ENCODE assay signal across 12 mouse cellular contexts in the genomic region with DNA sequence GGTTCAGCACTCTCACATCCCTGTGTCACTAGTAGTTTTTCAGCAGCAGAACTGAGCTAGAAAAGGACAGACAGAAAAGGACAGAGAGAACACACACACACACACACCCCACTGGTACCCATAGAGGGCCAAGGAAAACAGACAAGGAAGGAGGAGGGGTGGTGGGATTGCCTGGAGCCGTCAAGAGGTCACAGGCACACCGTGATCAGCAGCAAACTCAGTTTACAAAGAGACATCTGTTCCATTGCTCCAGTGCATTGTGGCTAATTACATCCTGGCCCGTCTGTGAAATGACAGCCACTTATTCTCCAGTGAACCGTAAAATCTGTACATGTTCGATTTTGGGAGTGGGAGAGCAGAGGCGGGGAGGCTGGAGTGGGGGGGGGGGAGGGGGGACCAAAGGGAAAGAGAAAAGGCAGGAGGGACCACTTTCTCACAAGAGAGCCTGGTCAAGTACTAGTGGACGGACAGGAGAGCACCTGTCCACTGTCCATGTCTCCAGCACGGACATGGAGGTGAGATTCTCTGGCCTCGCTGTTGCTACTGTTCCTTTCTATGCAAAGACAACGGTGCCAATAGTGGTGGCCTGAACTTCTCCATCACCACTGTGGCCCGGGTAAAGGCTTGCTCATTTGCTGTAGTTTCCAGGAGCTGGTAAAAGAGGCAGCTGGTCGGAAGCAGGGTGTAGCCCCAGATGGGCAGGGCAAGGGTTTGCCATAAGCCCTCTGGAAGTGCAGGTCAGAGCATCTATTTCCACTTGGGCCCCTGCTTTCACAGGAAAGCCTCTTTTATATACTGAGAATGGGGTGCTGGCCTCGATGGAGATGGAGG.
DNase-seq lines count a peak whose midpoint lies in the region; ATAC-seq lines count a peak whose summit lies in the region.
"Had no signal": no experiment of that assay in that cellular context is flagged by ENCODE, and none has a peak within 500 bp of the region (broad histone marks: within the 10 kb centered on the region; RNA-seq: fewer than 3 reads in every experiment).

No protein-coding gene starts in this region.

- 8% methylated on average over 13 of the region's 13 CpGs for WGBS in forebrain, embryonic 12.5 days
- 17% methylated on average over 13 of the region's 13 CpGs for WGBS in hindbrain, embryonic 16.5 days
- WGBS in neural tube, embryonic 11.5 days, result 19% methylated on average over 13 of the region's 13 CpGs

- no peaks in the 10 kb centered on the region for H3K9me3 ChIP-seq in forebrain, embryonic 12.5 days
- no peaks in the 10 kb centered on the region for H3K9me3 ChIP-seq in hindbrain, embryonic 16.5 days (ENCODE audit: control insufficient read depth, low read length)
- no peaks in the 10 kb centered on the region for H3K9me3 ChIP-seq in neural tube, embryonic 11.5 days (ENCODE audit: control insufficient read depth, low read length)
- H3K9me3 ChIP-seq: heart, embryonic 10.5 days had no signal

- peak; percentile 58 for DNase-seq in embryo, embryonic 9.5 days (ENCODE audit: extremely low spot score)
- DNase-seq in neural tube, embryonic 11.5 days (ENCODE audit: low spot score), result peak; percentile 69
- DNase-seq in urinary bladder, postnatal 4 days (ENCODE audit: low spot score in 2 of 2), result no peak
- DNase-seq in layer of hippocampus, postnatal 10 days (ENCODE audit: low spot score in 2 of 2), result no peak
- no peak for DNase-seq in spleen, adult 12 weeks (ENCODE audit: low spot score)
- DNase-seq: cerebellum, postnatal 14 days; kidney, postnatal 36 days; lung, adult 2 months; right cerebral cortex, adult 18-20 months had no signal

- peaks cover 77% of the 10 kb centered on the region for H3K4me1 ChIP-seq in forebrain, embryonic 12.5 days
- peaks cover 12% of the 10 kb centered on the region for H3K4me1 ChIP-seq in hindbrain, embryonic 16.5 days (ENCODE audit: control insufficient read depth, insufficient read depth, low read depth, low read length)
- peaks cover 34% of the 10 kb centered on the region for H3K4me1 ChIP-seq in neural tube, embryonic 11.5 days (ENCODE audit: control insufficient read depth, insufficient read depth, low read length)

- no peaks in the 10 kb centered on the region for H3K36me3 ChIP-seq in forebrain, embryonic 12.5 days (replicated peaks)
- H3K36me3 ChIP-seq in hindbrain, embryonic 16.5 days (ENCODE audit: control insufficient read depth, insufficient read depth, low read length), result no peaks in the 10 kb centered on the region
- no peaks in the 10 kb centered on the region for H3K36me3 ChIP-seq in neural tube, embryonic 11.5 days (ENCODE audit: control insufficient read depth, insufficient read depth, low read length)
- H3K36me3 ChIP-seq: heart, embryonic 10.5 days had no signal

- H3K4me3 ChIP-seq in forebrain, embryonic 12.5 days (replicated peaks), result no peak overlapping the region
- H3K4me3 ChIP-seq in hindbrain, embryonic 16.5 days (ENCODE audit: low read length), result no peak overlapping the region
- no peak overlapping the region for H3K4me3 ChIP-seq in neural tube, embryonic 11.5 days (ENCODE audit: low read depth, low read length)
- H3K4me3 ChIP-seq: heart, embryonic 10.5 days had no signal

- H3K4me2 ChIP-seq in forebrain, embryonic 12.5 days, result peak overlapping the region; percentile 33
- no peak overlapping the region for H3K4me2 ChIP-seq in hindbrain, embryonic 16.5 days (ENCODE audit: low read length)
- H3K4me2 ChIP-seq in neural tube, embryonic 11.5 days (ENCODE audit: low read depth), result no peak overlapping the region

- 0 out of 2 replicates have a peak, but pooled peaks cover 2% of the 10 kb centered on the region for H3K27me3 ChIP-seq in forebrain, embryonic 12.5 days
- no peaks in the 10 kb centered on the region for H3K27me3 ChIP-seq in hindbrain, embryonic 16.5 days (replicated peaks; ENCODE audit: control insufficient read depth, insufficient read depth, low read length)
- no peaks in the 10 kb centered on the region for H3K27me3 ChIP-seq in neural tube, embryonic 11.5 days (ENCODE audit: control insufficient read depth, insufficient read depth, low read length)

- ATAC-seq in forebrain, embryonic 12.5 days (ENCODE audit: low FRiP score), result peak; percentile 86
- ATAC-seq in hindbrain, embryonic 16.5 days, result peak; percentile 64
- peak; percentile 90 for ATAC-seq in neural tube, embryonic 11.5 days (ENCODE audit: insufficient read depth, low FRiP score, low TSS enrichment)

- peak overlapping the region; percentile 84 for H3K27ac ChIP-seq in forebrain, embryonic 12.5 days
- no peak overlapping the region for H3K27ac ChIP-seq in hindbrain, embryonic 16.5 days (ENCODE audit: low read depth, low read length)
- H3K27ac ChIP-seq in neural tube, embryonic 11.5 days (ENCODE audit: low read depth, low read length), result peak overlapping the region; percentile 76
- H3K27ac ChIP-seq: heart, embryonic 10.5 days had no signal

- no peak overlapping the region for H3K9ac ChIP-seq in forebrain, embryonic 12.5 days
- H3K9ac ChIP-seq in hindbrain, embryonic 16.5 days (ENCODE audit: low read depth, low read length), result no peak overlapping the region
- H3K9ac ChIP-seq in neural tube, embryonic 11.5 days (ENCODE audit: low read length), result peak overlapping the region; percentile 15; the same call in 1 of the 2 replicates

Comparison
In these comparisons a context has a peak if more than half of its experiments do, and no peak if none do; other contexts are left out.
1. DNase-seq: peak in embryo, embryonic 9.5 days (single experiment) and neural tube, embryonic 11.5 days (single experiment); none in urinary bladder, postnatal 4 days (0 of 2), layer of hippocampus, postnatal 10 days (0 of 2) and spleen, adult 12 weeks (single experiment).
2. Peak in every context shown above with its lines, with median percentiles within 50 percentile points of each other: ATAC-seq.